Mouse (Mus musculus): ENCODE measurements around the gene Cenpp. TPM values are rescaled to one million over a fixed set of nuclear protein-coding genes. Genes with fewer than 3 reads are reported as not detected.
A peak's percentile ranks its signal among the peaks of the same experiment; 100 is the strongest.

The Cenpp gene
- polyA plus RNA-seq, 1 experiment from 2014 or later: 13.1 TPM

- Histone ChIP-seq H3K4me1 (no peaks in the 10 kb centered on the region), H3K9ac (replicated peaks) (no peak overlapping the region), H3K4me3 (no peak overlapping the region), H3K4me2 (replicated peaks) (no peak overlapping the region), H3K27ac (replicated peaks) (no peak overlapping the region), H3K36me3 (peaks cover 25% of the 10 kb centered on the region), H3K9me3 (no peaks in the 10 kb centered on the region), H3K27me3 (no peaks in the 10 kb centered on the region)
- 84% methylated on average over 4 of the region's 4 CpGs for WGBS
- no peak for ATAC-seq (replicated peaks)
Observed at GRCm38 (mm10) chr13:49430529-49430928, 222.1 kb downstream of the Cenpp start.

- H3K27me3 ChIP-seq: no peaks in the 10 kb centered on the region
- WGBS: 88% methylated on average over 1 of the region's 1 CpGs
- no peak overlapping the region for H3K4me2 ChIP-seq (replicated peaks)
- H3K27ac ChIP-seq (replicated peaks): no peak overlapping the region
- no peak overlapping the region for H3K9ac ChIP-seq (replicated peaks)
- H3K36me3 ChIP-seq: peaks cover 15% of the 10 kb centered on the region
- no peak for ATAC-seq (replicated peaks)
- peaks cover 7% of the 10 kb centered on the region for H3K4me1 ChIP-seq
- no peaks in the 10 kb centered on the region for H3K9me3 ChIP-seq
- no peak overlapping the region for H3K4me3 ChIP-seq
Observed at GRCm38 (mm10) chr13:49428042-49428675, 224.4 kb downstream of the Cenpp start.

GRCm38 (mm10) chr13:49426736-49427135 is 225.8 kb downstream of the Cenpp start:
- peaks cover 21% of the 10 kb centered on the region for H3K4me1 ChIP-seq
- no peaks in the 10 kb centered on the region for H3K27me3 ChIP-seq
- ATAC-seq (replicated peaks): no peak
- H3K36me3 ChIP-seq: peaks cover under 1% of the 10 kb centered on the region; the same call in 1 of the 2 replicates
- 90% methylated on average over 3 of the region's 3 CpGs for WGBS
- no peak overlapping the region for H3K9ac ChIP-seq (replicated peaks)
- no peaks in the 10 kb centered on the region for H3K9me3 ChIP-seq
- no peak overlapping the region for H3K4me3 ChIP-seq
- H3K4me2 ChIP-seq (replicated peaks): no peak overlapping the region
- H3K27ac ChIP-seq (replicated peaks): no peak overlapping the region

GRCm38 (mm10) chr13:49421959-49422358 is 230.6 kb downstream of the Cenpp start:
- H3K27me3 ChIP-seq: no peaks in the 10 kb centered on the region
- H3K27ac ChIP-seq (replicated peaks): no peak overlapping the region
- WGBS: 32% methylated on average over 4 of the region's 4 CpGs
- H3K4me1 ChIP-seq: peaks cover 30% of the 10 kb centered on the region
- H3K9ac ChIP-seq (replicated peaks): peak overlapping the region; percentile 91
- no peak for ATAC-seq (replicated peaks)
- H3K36me3 ChIP-seq: no peaks in the 10 kb centered on the region
- H3K9me3 ChIP-seq: no peaks in the 10 kb centered on the region
- peak overlapping the region; percentile 97 for H3K4me2 ChIP-seq (replicated peaks)
- H3K4me3 ChIP-seq: peak overlapping the region; percentile 94

- Histone ChIP-seq H3K27ac (replicated peaks) (peak overlapping the region; percentile 75), H3K4me1 (peaks cover 30% of the 10 kb centered on the region), H3K9me3 (no peaks in the 10 kb centered on the region), H3K27me3 (no peaks in the 10 kb centered on the region), H3K4me3 (peak overlapping the region; percentile 94), H3K4me2 (replicated peaks) (peak overlapping the region; percentile 97), H3K36me3 (no peaks in the 10 kb centered on the region), H3K9ac (replicated peaks) (peak overlapping the region; percentile 91)
- ATAC-seq (replicated peaks): no peak
- 1% methylated on average over 15 of the region's 15 CpGs for WGBS
Observed at GRCm38 (mm10) chr13:49421606-49421917, 231.0 kb downstream of the Cenpp start.

GRCm38 (mm10) chr13:49420754-49421605 is 231.6 kb downstream of the Cenpp start, which contains the start of gene Ippk:
TSS of gene Ippk (plus strand) at chr13:49421249.
- H3K36me3 ChIP-seq: no peaks in the 10 kb centered on the region
- WGBS: under 1% methylated on average over 69 of the region's 69 CpGs
- H3K27me3 ChIP-seq: no peaks in the 10 kb centered on the region
- H3K27ac ChIP-seq (replicated peaks): peak within 1 kb of the TSS; percentile 85
- H3K9ac ChIP-seq (replicated peaks): peak within 1 kb of the TSS; percentile 91
- no peaks in the 10 kb centered on the region for H3K9me3 ChIP-seq
- peak within 1 kb of the TSS; percentile 94 for H3K4me3 ChIP-seq
- H3K4me1 ChIP-seq: peaks cover 30% of the 10 kb centered on the region
- ATAC-seq (replicated peaks): peak; percentile 98
- H3K4me2 ChIP-seq (replicated peaks): peak within 1 kb of the TSS; percentile 97

Other genes with a start within 250 kb of the Cenpp start
- 15.1 and 15.9 TPM in 2 replicates for gene Ippk, start 231.5 kb downstream of the Cenpp start, polyA plus RNA-seq (2015; fragmentation: Nextera tagmentation; extraction: Ambion mirVana)
- 0.59 and 0.65 TPM in 2 replicates for gene Tes3-ps, start 159.5 kb downstream of the Cenpp start, polyA plus RNA-seq (2015; fragmentation: Nextera tagmentation; extraction: Ambion mirVana)
- gene Ecm2, start 148.0 kb downstream of the Cenpp start, polyA plus RNA-seq (2015; fragmentation: Nextera tagmentation; extraction: Ambion mirVana): 1.4 and 2.1 TPM in 2 replicates
- gene Aspn, start 108.3 kb downstream of the Cenpp start, polyA plus RNA-seq (2015; fragmentation: Nextera tagmentation; extraction: Ambion mirVana): 0.43 and 0.53 TPM in 2 replicates
- 0.47 and 0.66 TPM in 2 replicates for gene Omd, start 70.3 kb downstream of the Cenpp start, polyA plus RNA-seq (2015; fragmentation: Nextera tagmentation; extraction: Ambion mirVana)
- 7.7 and 9.5 TPM in 2 replicates for gene Ogn, start 44.7 kb downstream of the Cenpp start, polyA plus RNA-seq (2015; fragmentation: Nextera tagmentation; extraction: Ambion mirVana)
- gene Nol8, start 293 bp upstream of the Cenpp start, polyA plus RNA-seq (2015; fragmentation: Nextera tagmentation; extraction: Ambion mirVana): 27.1 and 27.8 TPM in 2 replicates
- gene Iars, start 29.3 kb upstream of the Cenpp start, polyA plus RNA-seq (2015; fragmentation: Nextera tagmentation; extraction: Ambion mirVana): 58.0 and 61.8 TPM in 2 replicates
- not detected in 2 replicates for gene Gm30302, start 146.2 kb upstream of the Cenpp start, polyA plus RNA-seq (2015; fragmentation: Nextera tagmentation; extraction: Ambion mirVana)

Measured in forebrain, embryonic 15.5 days (tissue).